Mouse (Mus musculus) cortical plate, adult 2 months (tissue): ENCODE measurements at regions not wholly inside any gene's neighbourhood (a gene's known extent, or its start where the extent isn't known, plus 50 kb on each side); places are given as distances from the start of the nearest gene placed in this dataset.
"Not testable (repeated sequence)": the region's sequence is repeated elsewhere in the genome, so short reads cannot be mapped to it uniquely, and the experiment has no call there.

Experiments used
- CTCF ChIP-seq: fragments of 200-500 bp; IDR thresholded peaks from 2 replicates; pipeline ENCODE4 v1.5.1; 2011; ENCODE audit warnings: mild to moderate bottlenecking, control low read depth, low read length; ENCODE audit not compliant: insufficient read depth; ENCODE audit errors: extremely low read depth
- POLR2A ChIP-seq: fragments of 200-500 bp; IDR thresholded peaks from 2 replicates; pipeline ENCODE4 v1.6.1; 2011; ENCODE audit warnings: mild to moderate bottlenecking, low read length, control low read depth; ENCODE audit not compliant: insufficient read depth; ENCODE audit errors: extremely low read depth

- TF ChIP-seq POLR2A, CTCF: not testable (repeated sequence)
Observed at GRCm38 (mm10) chr11:23083811-23084210, 76.5 kb downstream of the Fam161a start.
